Mouse (Mus musculus) midbrain, embryonic 11.5 days (tissue): Measurements from ENCODE around the gene Strada. TPM values are rescaled to one million over a fixed set of nuclear protein-coding genes. Genes with fewer than 3 reads are reported as not detected.
A peak's percentile ranks its signal among the peaks of the same experiment; 100 is the strongest.

Experiments used
- ATAC-seq: fragments of 200-750 bp; cut with Nextera tagmentation; 2 replicates; pipeline ENCODE4 v1.8.0; 2017; ENCODE audit warnings: moderate TSS enrichment, moderate library complexity; ENCODE audit not compliant: low FRiP score
- DNase-seq: peaks from one replicate; pipeline ENCODE4 v3.0.0; 2015; ENCODE audit warnings: low spot score; ENCODE audit errors: missing footprints
- H3K27ac ChIP-seq: fragments of 300-500 bp; sonication (generic); 2 replicates; pipeline ENCODE4 v1.5.1; 2014; ENCODE audit warnings: low read depth, low read length
- H3K27me3 ChIP-seq: fragments of 300-500 bp; sonication (generic); 2 replicates; pipeline ENCODE4 v1.6.1; 2014; ENCODE audit warnings: mild to moderate bottlenecking, low read length, moderate library complexity, mixed read lengths; ENCODE audit not compliant: control insufficient read depth, insufficient read depth
- H3K36me3 ChIP-seq: fragments of 300-500 bp; sonication (generic); 2 replicates; pipeline ENCODE4 v1.6.1; 2014; ENCODE audit warnings: mild to moderate bottlenecking, low read length, moderate library complexity, mixed read lengths; ENCODE audit not compliant: control insufficient read depth, insufficient read depth
- H3K4me1 ChIP-seq: fragments of 300-500 bp; sonication (generic); 2 replicates; pipeline ENCODE4 v1.6.1; 2014; ENCODE audit warnings: low read length; ENCODE audit not compliant: control insufficient read depth, insufficient read depth
- H3K4me2 ChIP-seq: fragments of 300-500 bp; sonication (generic); 2 replicates; pipeline ENCODE4 v1.6.1; 2014; ENCODE audit warnings: mild to moderate bottlenecking, moderate library complexity
- H3K4me3 ChIP-seq: fragments of 300-500 bp; sonication (generic); 2 replicates; pipeline ENCODE4 v1.5.1; 2014; ENCODE audit warnings: low read depth, low read length
- H3K9ac ChIP-seq: fragments of 300-500 bp; sonication (generic); 2 replicates; pipeline ENCODE4 v1.6.1; 2014; ENCODE audit warnings: low read length
- H3K9me3 ChIP-seq: fragments of 300-500 bp; sonication (generic); 2 replicates; pipeline ENCODE4 v1.6.1; 2016; ENCODE audit warnings: low read length; ENCODE audit not compliant: control insufficient read depth
- WGBS: fragments of 180-500 bp; shearing (Covaris S2); extraction: QIAGEN DNeasy Blood & Tissue Kit; methylation state at CpG from one replicate; pipeline ENCODE4 v1.1.7; 2014; 5-methylcytosine and 5-hydroxymethylcytosine counted together
- polyA plus RNA-seq: library from polyadenylated mRNA; unstranded; fragments of >200 nt; fragmentation: Nextera tagmentation; extraction: Ambion mirVana; gene quantifications from 2 replicates; pipeline ENCODE4 v1.2.1, GENCODE M21; 2014

The Strada gene
- polyA plus RNA-seq, 1 experiment from 2014 or later = 40.5 TPM

- Histone ChIP-seq H3K36me3 (peaks cover 5% of the 10 kb centered on the region), H3K27me3 (no peaks in the 10 kb centered on the region), H3K27ac (peak overlapping the region; percentile 83), H3K4me1 (peaks cover 4% of the 10 kb centered on the region; the same call in 1 of the 2 replicates), H3K4me2 (peak overlapping the region; percentile 73), H3K9ac (peak overlapping the region; percentile 84), H3K9me3 (no peaks in the 10 kb centered on the region), H3K4me3 (peak overlapping the region; percentile 69)
- peak; percentile 98 for ATAC-seq
- under 1% methylated on average over 44 of the region's 44 CpGs for WGBS
- DNase-seq = peak; percentile 100
Measured at GRCm38 (mm10) chr11:106193371-106194154, 8.4 kb downstream of the Strada start.

GRCm38 (mm10) chr11:106192657-106193370, 9.2 kb downstream of the Strada start:
- Histone ChIP-seq H3K27me3 (no peaks in the 10 kb centered on the region), H3K4me1 (peaks cover 4% of the 10 kb centered on the region; the same call in 1 of the 2 replicates), H3K4me3 (peak overlapping the region; percentile 69), H3K9ac (peak overlapping the region; percentile 84), H3K27ac (peak overlapping the region; percentile 60), H3K9me3 (no peaks in the 10 kb centered on the region), H3K4me2 (peak overlapping the region; percentile 73), H3K36me3 (no peaks in the 10 kb centered on the region)
- no peak; the same call in 1 of the 2 replicates for ATAC-seq
- 14% methylated on average over 19 of the region's 19 CpGs for WGBS
- no peak for DNase-seq

- no peak overlapping the region for H3K9ac ChIP-seq
- peaks cover 4% of the 10 kb centered on the region; the same call in 1 of the 2 replicates for H3K4me1 ChIP-seq
- H3K4me3 ChIP-seq = 0 out of 2 replicates have a peak overlapping the region, but pooled peaks have one; percentile 69
- no peak overlapping the region for H3K27ac ChIP-seq
- H3K27me3 ChIP-seq = no peaks in the 10 kb centered on the region
- H3K4me2 ChIP-seq = peak overlapping the region; percentile 73
- DNase-seq (no peak), ATAC-seq (no peak)
- H3K36me3 ChIP-seq = no peaks in the 10 kb centered on the region
- H3K9me3 ChIP-seq = no peaks in the 10 kb centered on the region
- 89% methylated on average over 5 of the region's 5 CpGs for WGBS
Measured at GRCm38 (mm10) chr11:106192241-106192640, 9.7 kb downstream of the Strada start.

GRCm38 (mm10) chr11:106191716-106192115, 10.3 kb downstream of the Strada start:
- ATAC-seq = no peak
- Histone ChIP-seq H3K9ac (no peak overlapping the region), H3K4me2 (no peak overlapping the region)

GRCm38 (mm10) chr11:106187326-106187725, 14.6 kb downstream of the Strada start:
- Histone ChIP-seq H3K9me3 (no peaks in the 10 kb centered on the region), H3K4me3 (no peak overlapping the region), H3K36me3 (no peaks in the 10 kb centered on the region), H3K4me2 (no peak overlapping the region), H3K4me1 (no peaks in the 10 kb centered on the region; the same call in 1 of the 2 replicates), H3K9ac (no peak overlapping the region), H3K27ac (no peak overlapping the region), H3K27me3 (no peaks in the 10 kb centered on the region)
- ATAC-seq (no peak), DNase-seq (no peak)
- WGBS = 93% methylated on average over 4 of the region's 4 CpGs

More at GRCm38 (mm10) chr11:106191716-106192115, 10.3 kb downstream of the Strada start:
- Histone ChIP-seq H3K27ac (no peak overlapping the region), H3K4me1 (peaks cover 4% of the 10 kb centered on the region; the same call in 1 of the 2 replicates), H3K36me3 (no peaks in the 10 kb centered on the region), H3K27me3 (no peaks in the 10 kb centered on the region), H3K4me3 (no peak overlapping the region), H3K9me3 (no peaks in the 10 kb centered on the region)
- WGBS = 92% methylated on average over 3 of the region's 3 CpGs
- DNase-seq = no peak

GRCm38 (mm10) chr11:106180449-106180801, 21.5 kb downstream of the Strada start:
- Histone ChIP-seq H3K4me2 (no peak overlapping the region), H3K27ac (no peak overlapping the region), H3K9me3 (no peaks in the 10 kb centered on the region), H3K27me3 (no peaks in the 10 kb centered on the region), H3K9ac (no peak overlapping the region), H3K4me3 (no peak overlapping the region), H3K36me3 (no peaks in the 10 kb centered on the region), H3K4me1 (no peaks in the 10 kb centered on the region)
- 84% methylated on average over 2 of the region's 2 CpGs for WGBS
- ATAC-seq = no peak
- DNase-seq = no peak

- H3K27ac ChIP-seq = no peak overlapping the region
- no peaks in the 10 kb centered on the region for H3K9me3 ChIP-seq
- WGBS = 78% methylated on average over 7 of the region's 7 CpGs
- DNase-seq = peak; percentile 41
- H3K36me3 ChIP-seq = no peaks in the 10 kb centered on the region
- no peak overlapping the region for H3K9ac ChIP-seq
- ATAC-seq = no peak
- no peak overlapping the region for H3K4me3 ChIP-seq
- H3K4me2 ChIP-seq = no peak overlapping the region
- H3K4me1 ChIP-seq = no peaks in the 10 kb centered on the region
- H3K27me3 ChIP-seq = no peaks in the 10 kb centered on the region
Measured at GRCm38 (mm10) chr11:106179711-106180448, 22.1 kb downstream of the Strada start.

GRCm38 (mm10) chr11:106178036-106178782, 23.8 kb downstream of the Strada start:
- no peak overlapping the region for H3K4me3 ChIP-seq
- DNase-seq (peak; percentile 70), ATAC-seq (no peak)
- WGBS = 86% methylated on average over 5 of the region's 5 CpGs
- no peak overlapping the region for H3K9ac ChIP-seq
- no peaks in the 10 kb centered on the region for H3K4me1 ChIP-seq
- no peak overlapping the region for H3K27ac ChIP-seq
- H3K9me3 ChIP-seq = no peaks in the 10 kb centered on the region
- no peaks in the 10 kb centered on the region for H3K27me3 ChIP-seq
- no peak overlapping the region for H3K4me2 ChIP-seq
- H3K36me3 ChIP-seq = 0 out of 2 replicates have a peak, but pooled peaks cover under 1% of the 10 kb centered on the region
